Mouse (Mus musculus): ENCODE data around the gene Eps8l3. TPM values are rescaled to one million over a fixed set of nuclear protein-coding genes. Genes with fewer than 3 reads are reported as not detected.

Eps8l3 gene
- total and polyA plus RNA-seq, 2 experiments from 2014 or later, result not detected

- Histone ChIP-seq H3K27me3 (ENCODE audit: control insufficient read depth, insufficient read depth, low read length) (no peaks in the 10 kb centered on the region), H3K9ac (replicated peaks; ENCODE audit: low read depth, low read length) (no peak overlapping the region), H3K9me3 (replicated peaks; ENCODE audit: control insufficient read depth, low read length) (no peaks in the 10 kb centered on the region), H3K4me2 (ENCODE audit: low read depth, low read length) (no peak overlapping the region), H3K27ac (ENCODE audit: low read depth) (no peak overlapping the region), H3K4me3 (ENCODE audit: low read depth, low read length) (no peak overlapping the region), H3K4me1 (ENCODE audit: control insufficient read depth, insufficient read depth) (no peaks in the 10 kb centered on the region), H3K36me3 (replicated peaks; ENCODE audit: control insufficient read depth, insufficient read depth, low read length) (no peaks in the 10 kb centered on the region)
- ATAC-seq (ENCODE audit: insufficient read depth, low read depth) (no peak), DNase-seq (ENCODE audit: low spot score) (no peak)
- TF ChIP-seq EP300 (IDR thresholded peaks at IDR 0.05; ENCODE audit: low read depth) (no peak), CTCF (IDR thresholded peaks at IDR 0.05; ENCODE audit: low read depth) (no peak)
- 91% methylated on average over 22 of the region's 22 CpGs for WGBS
Observed at GRCm38 (mm10) chr3:107868452-107868851, 8.6 kb upstream of the Eps8l3 start.

GRCm38 (mm10) chr3:107869097-107869496 is 7.9 kb upstream of the Eps8l3 start:
- ATAC-seq (ENCODE audit: insufficient read depth, low read depth), result no peak
- 54% methylated on average over 7 of the region's 7 CpGs for WGBS
- no peak overlapping the region for H3K27ac ChIP-seq (ENCODE audit: low read depth)
- no peak overlapping the region for H3K4me2 ChIP-seq (ENCODE audit: low read depth, low read length)
- no peaks in the 10 kb centered on the region for H3K9me3 ChIP-seq (replicated peaks; ENCODE audit: control insufficient read depth, low read length)
- H3K36me3 ChIP-seq (replicated peaks; ENCODE audit: control insufficient read depth, insufficient read depth, low read length), result no peaks in the 10 kb centered on the region
- H3K4me1 ChIP-seq (ENCODE audit: control insufficient read depth, insufficient read depth), result no peaks in the 10 kb centered on the region
- no peak for DNase-seq (ENCODE audit: low spot score)
- no peaks in the 10 kb centered on the region for H3K27me3 ChIP-seq (ENCODE audit: control insufficient read depth, insufficient read depth, low read length)
- H3K4me3 ChIP-seq (ENCODE audit: low read depth, low read length), result no peak overlapping the region
- TF ChIP-seq EP300 (IDR thresholded peaks at IDR 0.05; ENCODE audit: low read depth), result no peak
- no peak overlapping the region for H3K9ac ChIP-seq (replicated peaks; ENCODE audit: low read depth, low read length)

- Histone ChIP-seq H3K27ac (ENCODE audit: low read depth) (no peak overlapping the region), H3K27me3 (ENCODE audit: control insufficient read depth, insufficient read depth, low read length) (no peaks in the 10 kb centered on the region), H3K9me3 (replicated peaks; ENCODE audit: control insufficient read depth, low read length) (no peaks in the 10 kb centered on the region), H3K4me2 (ENCODE audit: low read depth, low read length) (no peak overlapping the region), H3K4me3 (ENCODE audit: low read depth, low read length) (no peak overlapping the region), H3K9ac (replicated peaks; ENCODE audit: low read depth, low read length) (no peak overlapping the region), H3K4me1 (ENCODE audit: control insufficient read depth, insufficient read depth) (no peaks in the 10 kb centered on the region), H3K36me3 (replicated peaks; ENCODE audit: control insufficient read depth, insufficient read depth, low read length) (no peaks in the 10 kb centered on the region)
- TF ChIP-seq CTCF (IDR thresholded peaks at IDR 0.05; ENCODE audit: low read depth), result no peak
- no peak for TF ChIP-seq EP300 (IDR thresholded peaks at IDR 0.05; ENCODE audit: low read depth)
- ATAC-seq (ENCODE audit: insufficient read depth, low read depth) (no peak), DNase-seq (ENCODE audit: low spot score) (no peak)
- 66% methylated on average over 4 of the region's 4 CpGs for WGBS
Observed at GRCm38 (mm10) chr3:107869925-107870324, 7.1 kb upstream of the Eps8l3 start.

GRCm38 (mm10) chr3:107873335-107874251 is 3.4 kb upstream of the Eps8l3 start:
- H3K4me2 ChIP-seq (ENCODE audit: low read depth, low read length), result no peak overlapping the region
- no peak overlapping the region for H3K27ac ChIP-seq (ENCODE audit: low read depth)
- 64% methylated on average over 24 of the region's 24 CpGs for WGBS

GRCm38 (mm10) chr3:107875231-107875630 is 1.8 kb upstream of the Eps8l3 start:
- WGBS, result 57% methylated on average over 6 of the region's 6 CpGs
- Histone ChIP-seq H3K4me3 (ENCODE audit: low read depth, low read length) (no peak overlapping the region), H3K9me3 (replicated peaks; ENCODE audit: control insufficient read depth, low read length) (no peaks in the 10 kb centered on the region), H3K9ac (replicated peaks; ENCODE audit: low read depth, low read length) (no peak overlapping the region), H3K27ac (ENCODE audit: low read depth) (no peak overlapping the region), H3K4me1 (ENCODE audit: control insufficient read depth, insufficient read depth) (no peaks in the 10 kb centered on the region), H3K27me3 (ENCODE audit: control insufficient read depth, insufficient read depth, low read length) (no peaks in the 10 kb centered on the region), H3K4me2 (ENCODE audit: low read depth, low read length) (no peak overlapping the region), H3K36me3 (replicated peaks; ENCODE audit: control insufficient read depth, insufficient read depth, low read length) (no peaks in the 10 kb centered on the region)
- DNase-seq (ENCODE audit: low spot score) (no peak), ATAC-seq (ENCODE audit: insufficient read depth, low read depth) (no peak)
- no peak for TF ChIP-seq CTCF (IDR thresholded peaks at IDR 0.05; ENCODE audit: low read depth)
- TF ChIP-seq EP300 (IDR thresholded peaks at IDR 0.05; ENCODE audit: low read depth), result no peak

More at GRCm38 (mm10) chr3:107873335-107874251, 3.4 kb upstream of the Eps8l3 start:
- Histone ChIP-seq H3K27me3 (ENCODE audit: control insufficient read depth, insufficient read depth, low read length) (no peaks in the 10 kb centered on the region), H3K4me1 (ENCODE audit: control insufficient read depth, insufficient read depth) (no peaks in the 10 kb centered on the region), H3K9me3 (replicated peaks; ENCODE audit: control insufficient read depth, low read length) (no peaks in the 10 kb centered on the region), H3K9ac (replicated peaks; ENCODE audit: low read depth, low read length) (no peak overlapping the region), H3K36me3 (replicated peaks; ENCODE audit: control insufficient read depth, insufficient read depth, low read length) (no peaks in the 10 kb centered on the region), H3K4me3 (ENCODE audit: low read depth, low read length) (no peak overlapping the region)
- DNase-seq (ENCODE audit: low spot score) (no peak), ATAC-seq (ENCODE audit: insufficient read depth, low read depth) (no peak; the same call in 1 of the 2 replicates)
- TF ChIP-seq EP300 (IDR thresholded peaks at IDR 0.05; ENCODE audit: low read depth) (no peak), CTCF (IDR thresholded peaks at IDR 0.05; ENCODE audit: low read depth) (no peak)

Data from heart, postnatal 0 days (tissue).